Comparison of ENCODE assay signal across 11 mouse cellular contexts in genomic region chr13:52017598-52018190, GRCm38 (mm10).
DNase-seq lines count a peak whose midpoint lies in the region; ATAC-seq and TF ChIP-seq lines count a peak whose summit lies in the region.
"Had no signal": no experiment of that assay in that cellular context is flagged by ENCODE, and none has a peak within 500 bp of the region (broad histone marks: within the 10 kb centered on the region; RNA-seq: fewer than 3 reads in every experiment).

No protein-coding gene starts in this region.

- H3K4me1 ChIP-seq in stomach, postnatal 0 days (replicated peaks; ENCODE audit: control insufficient read depth, insufficient read depth): no peaks in the 10 kb centered on the region

- TF ChIP-seq CTCF in stomach, postnatal 0 days (IDR thresholded peaks at IDR 0.05; ENCODE audit: low read depth): peak; percentile 8; the same call in 1 of the 2 replicates

- 64% methylated on average over 11 of the region's 11 CpGs for WGBS in stomach, postnatal 0 days

- no peak for ATAC-seq in stomach, postnatal 0 days (ENCODE audit: low FRiP score, low TSS enrichment)

- no peaks in the 10 kb centered on the region for H3K36me3 ChIP-seq in stomach, postnatal 0 days (ENCODE audit: control insufficient read depth, insufficient read depth, low read length)
- H3K36me3 ChIP-seq: limb, embryonic 12.5 days had no signal

- intact Hi-C loops in heart, postnatal 10 days (cut with DNase I): no loop called here

- H3K4me2 ChIP-seq in stomach, postnatal 0 days (replicated peaks; ENCODE audit: low read depth): no peak overlapping the region
- H3K4me2 ChIP-seq: hindbrain, embryonic 14.5 days; limb, embryonic 12.5 days had no signal

- H3K4me3 ChIP-seq in stomach, postnatal 0 days (ENCODE audit: low read depth, low read length): no peak overlapping the region
- H3K4me3 ChIP-seq: limb, embryonic 12.5 days had no signal

- H3K27ac ChIP-seq in stomach, postnatal 0 days (replicated peaks): no peak overlapping the region
- H3K27ac ChIP-seq: hindbrain, embryonic 14.5 days; limb, embryonic 12.5 days had no signal

- DNase-seq in heart, postnatal 4 days: peak; percentile 32
- DNase-seq in heart, postnatal 10 days: no peak
- DNase-seq in testis, postnatal 10 days (ENCODE audit: low spot score): peak; percentile 57
- DNase-seq in testis, postnatal 14 days (ENCODE audit: low spot score): no peak
- DNase-seq in cerebellum, adult 8-10 months: peak; percentile 11
- DNase-seq in stomach, postnatal 0 days (ENCODE audit: low spot score): no peak
- DNase-seq in urinary bladder, postnatal 4 days (ENCODE audit: low spot score in 2 of 2): no peak
- no peak for DNase-seq in spleen, postnatal 4 days (ENCODE audit: low spot score in 2 of 2)
- DNase-seq: lung, adult 2 months had no signal

- no peak overlapping the region for H3K9ac ChIP-seq in stomach, postnatal 0 days (ENCODE audit: low read length)
- H3K9ac ChIP-seq: hindbrain, embryonic 14.5 days; limb, embryonic 12.5 days had no signal

- no peaks in the 10 kb centered on the region for H3K27me3 ChIP-seq in stomach, postnatal 0 days (ENCODE audit: control insufficient read depth, insufficient read depth, low read length)
- H3K27me3 ChIP-seq: limb, embryonic 12.5 days had no signal

- H3K9me3 ChIP-seq in stomach, postnatal 0 days (ENCODE audit: control insufficient read depth, low read length): no peaks in the 10 kb centered on the region
- H3K9me3 ChIP-seq: limb, embryonic 12.5 days had no signal

- TF ChIP-seq EP300 in stomach, postnatal 0 days (optimal IDR thresholded peaks at IDR 0.05): no peak

Comparison
In these comparisons a context has a peak if more than half of its experiments do, and no peak if none do; other contexts are left out.
1. DNase-seq: peak in heart, postnatal 4 days (single experiment), testis, postnatal 10 days (single experiment) and cerebellum, adult 8-10 months (single experiment); none in heart, postnatal 10 days (0 of 2), testis, postnatal 14 days (single experiment), stomach, postnatal 0 days (single experiment), urinary bladder, postnatal 4 days (0 of 2) and spleen, postnatal 4 days (0 of 2).